Mouse (Mus musculus): ENCODE data around the gene Espnl.

GRCm38 (mm10) chr1:91365816-91366214 lies 43.9 kb downstream of the Espnl start:
- TF ChIP-seq CTCF (IDR thresholded peaks at IDR 0.05) (no peak), EP300 (IDR thresholded peaks at IDR 0.05; ENCODE audit: insufficient read depth, low read depth, low read length) (no peak), POLR2A (IDR thresholded peaks at IDR 0.05; ENCODE audit: insufficient read depth, low read depth, low read length) (no peak)

All from heart, adult 2 months (tissue).